Mouse (Mus musculus): ENCODE data around the gene Nudcd3.
"Not testable (repeated sequence)": the region's sequence is repeated elsewhere in the genome, so short reads cannot be mapped to it uniquely, and the experiment has no call there.

Gene Nudcd3

GRCm38 (mm10) chr11:6130578-6130977 is 69.6 kb downstream of the Nudcd3 start:
- peak in 1 of 2 experiments; percentile 72 for DNase-seq (ENCODE audit: inconsistent age in 2 of 2, low spot score in 1 of 2)

DNA sequence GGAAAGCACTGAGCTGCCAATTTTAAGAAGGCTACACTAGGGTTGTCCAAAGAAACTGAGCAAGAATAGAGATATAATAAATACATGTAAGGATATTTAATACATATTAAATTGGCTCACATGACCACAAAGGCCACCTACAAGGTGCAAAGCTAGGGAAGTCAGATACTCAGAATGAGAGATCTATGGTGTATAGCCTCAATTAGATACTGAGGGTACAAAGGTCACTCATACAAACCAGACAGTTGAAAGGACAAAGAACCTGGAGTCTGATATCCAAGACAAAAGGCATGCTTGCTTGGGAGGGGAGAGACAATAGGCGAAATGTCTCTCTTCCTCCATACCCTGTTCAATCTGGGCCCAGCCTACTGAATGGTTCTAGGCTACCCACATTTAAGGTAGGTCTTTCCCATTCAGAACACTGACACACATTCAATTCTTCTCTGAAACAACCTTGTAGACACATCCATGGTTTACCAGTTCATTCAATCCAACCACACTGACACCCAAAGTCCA is 76.6 kb downstream of the Nudcd3 start:
- DNase-seq (ENCODE audit: inconsistent age in 2 of 2, low spot score in 1 of 2), result no peak

- no peak for DNase-seq (ENCODE audit: inconsistent age in 2 of 2, low spot score in 1 of 2)
These were observed 77.6 kb downstream of the Nudcd3 start for GRCm38 (mm10) chr11:6122631-6123030.

- DNase-seq (ENCODE audit: inconsistent age in 2 of 2, low spot score in 1 of 2), result no peak
These were observed 79.6 kb downstream of the Nudcd3 start for GRCm38 (mm10) chr11:6120596-6120995.

DNA sequence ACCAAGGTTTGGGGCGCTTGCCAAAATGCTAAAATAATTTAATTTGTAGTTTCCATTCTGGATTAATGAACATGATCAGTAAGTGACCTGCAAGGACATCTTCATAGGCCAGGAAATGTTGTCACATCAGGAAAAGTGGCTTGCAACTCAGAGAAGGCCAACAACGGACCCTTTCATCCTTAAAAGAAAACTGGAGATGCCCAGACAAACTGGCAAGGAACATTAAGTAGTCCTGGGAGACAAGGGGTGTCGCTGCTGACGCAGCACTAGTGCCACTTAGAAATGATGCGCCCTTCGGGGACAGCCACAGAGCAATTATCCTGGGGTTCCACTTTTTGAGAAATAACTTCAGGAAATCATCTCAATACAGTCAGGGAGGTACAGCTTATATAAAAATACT is 80.2 kb downstream of the Nudcd3 start:
- DNase-seq (ENCODE audit: inconsistent age in 2 of 2, low spot score in 1 of 2), result no peak

GRCm38 (mm10) chr11:6119312-6119711 is 80.9 kb downstream of the Nudcd3 start:
- no peak for DNase-seq (ENCODE audit: inconsistent age in 2 of 2, low spot score in 1 of 2)

DNA sequence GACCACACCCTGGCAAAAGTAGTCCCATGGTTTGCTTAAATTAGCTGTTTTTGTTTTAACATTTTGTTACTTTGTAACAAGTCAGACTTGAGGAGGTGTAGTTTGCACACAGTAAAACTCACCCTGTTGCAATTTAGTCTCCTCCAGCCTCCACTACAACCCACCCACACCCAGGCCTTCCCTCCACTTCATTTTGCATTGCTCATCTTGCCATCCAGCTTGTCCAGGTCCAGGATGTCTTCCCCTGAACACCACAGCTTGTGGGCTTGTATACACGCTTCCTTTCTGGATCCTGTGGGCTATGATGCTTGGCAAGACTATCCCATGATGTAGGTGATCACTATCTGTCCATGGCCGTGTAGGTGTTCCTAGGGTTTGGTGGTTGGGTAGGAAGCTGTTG is 82.3 kb downstream of the Nudcd3 start:
- DNase-seq (ENCODE audit: inconsistent age in 2 of 2, low spot score in 1 of 2), result no peak

- no peak for DNase-seq (ENCODE audit: inconsistent age in 2 of 2, low spot score in 1 of 2)
These were observed 88.3 kb downstream of the Nudcd3 start for GRCm38 (mm10) chr11:6111734-6112484.

- DNase-seq (ENCODE audit: inconsistent age in 2 of 2, low spot score in 1 of 2), result no peak
These were observed 90.2 kb downstream of the Nudcd3 start for GRCm38 (mm10) chr11:6109990-6110389.

DNA sequence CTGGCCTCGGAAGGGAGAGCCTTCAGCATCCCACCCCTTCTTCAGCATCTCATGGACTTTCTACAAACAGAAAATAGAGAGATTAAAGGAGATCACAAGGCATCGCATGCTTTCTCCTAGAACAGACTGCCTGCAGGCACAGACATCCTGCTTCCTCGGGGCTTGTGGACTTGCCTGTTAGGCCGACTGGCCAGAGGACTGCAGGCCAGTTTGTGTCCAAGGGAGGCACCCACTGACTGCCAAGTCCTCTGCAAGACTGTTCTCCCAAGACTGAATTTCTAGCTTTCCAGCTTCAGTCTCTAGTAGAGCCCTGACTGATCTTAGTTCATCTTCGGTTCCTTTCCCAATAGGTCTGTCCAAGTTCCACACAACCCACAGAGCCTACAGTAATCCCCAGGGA is 91.9 kb downstream of the Nudcd3 start:
- DNase-seq (ENCODE audit: inconsistent age in 2 of 2, low spot score in 1 of 2), result no peak

DNA sequence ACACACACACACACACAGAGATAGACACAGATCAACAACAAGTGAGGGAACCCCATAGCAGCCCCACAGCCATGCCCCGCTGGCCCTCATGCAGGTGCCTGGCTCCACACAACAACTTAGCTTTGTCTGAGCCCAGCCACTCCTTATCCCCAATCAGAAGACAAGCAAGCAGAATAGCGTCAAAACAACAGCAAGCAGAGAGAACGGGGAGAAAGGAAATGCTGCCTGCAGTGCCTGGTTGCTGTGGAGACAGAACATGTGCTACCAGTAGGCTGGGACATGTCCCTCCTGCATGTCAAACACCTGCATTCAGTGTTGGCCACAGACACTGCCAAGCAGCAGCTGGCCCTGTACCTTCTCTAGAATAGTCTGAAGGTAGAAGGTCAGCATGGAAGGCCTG is 92.5 kb downstream of the Nudcd3 start:
- no peak for DNase-seq (ENCODE audit: inconsistent age in 2 of 2, low spot score in 1 of 2)

DNA sequence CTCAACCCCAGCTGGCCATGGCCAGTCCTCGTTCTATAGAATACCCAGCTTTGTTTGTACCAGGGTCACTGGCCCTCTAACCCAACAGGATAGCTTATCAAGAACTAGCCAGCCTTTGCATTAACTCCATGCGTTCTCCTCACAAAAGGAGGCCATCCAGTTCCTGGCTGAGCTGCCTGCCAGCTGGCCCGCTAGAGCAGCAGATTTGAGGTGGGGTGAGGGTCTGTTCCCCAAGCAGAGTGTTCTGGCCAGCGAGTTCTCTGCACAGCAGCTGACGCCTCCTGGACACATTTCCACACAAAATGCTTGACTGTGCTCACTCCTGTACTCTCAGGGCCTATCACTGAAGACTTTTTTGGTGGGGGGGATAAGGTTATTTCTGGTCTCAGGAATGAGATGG is 95.5 kb downstream of the Nudcd3 start:
- no peak for DNase-seq (ENCODE audit: inconsistent age in 2 of 2, low spot score in 1 of 2)

GRCm38 (mm10) chr11:6096637-6097036 is 103.6 kb downstream of the Nudcd3 start:
- not testable (repeated sequence) for DNase-seq (ENCODE audit: inconsistent age in 2 of 2, low spot score in 1 of 2)

DNA sequence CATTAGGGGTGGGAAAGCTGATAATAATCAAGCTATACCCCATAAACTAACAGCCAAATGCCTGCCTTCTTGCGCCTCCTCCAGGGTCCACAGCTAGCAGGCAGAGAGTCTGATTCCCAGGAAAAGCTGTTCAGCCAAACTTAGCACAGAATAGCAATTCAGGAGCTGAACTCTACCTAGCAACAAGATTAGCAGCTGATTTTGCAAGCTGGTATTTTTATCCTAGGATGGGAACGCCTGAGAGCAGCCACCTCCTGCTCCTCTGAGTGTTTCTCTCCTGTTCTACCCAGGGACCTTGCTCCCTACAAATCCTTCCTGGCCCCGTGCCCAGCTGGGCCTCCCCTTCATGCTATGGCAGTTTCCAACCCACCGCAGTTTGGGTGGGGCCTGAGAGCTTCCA is 113.2 kb downstream of the Nudcd3 start:
- DNase-seq (ENCODE audit: inconsistent age in 2 of 2, low spot score in 1 of 2), result no peak

- no peak for DNase-seq (ENCODE audit: inconsistent age in 2 of 2, low spot score in 1 of 2)
These were observed 121.5 kb downstream of the Nudcd3 start for GRCm38 (mm10) chr11:6078737-6079136.

GRCm38 (mm10) chr11:6075618-6076066 is 124.6 kb downstream of the Nudcd3 start:
- no peak for DNase-seq (ENCODE audit: inconsistent age in 2 of 2, low spot score in 1 of 2)

GRCm38 (mm10) chr11:6068181-6068957 is 131.8 kb downstream of the Nudcd3 start:
- DNase-seq (ENCODE audit: inconsistent age in 2 of 2, low spot score in 1 of 2), result no peak

GRCm38 (mm10) chr11:6067160-6067559 is 133.1 kb downstream of the Nudcd3 start:
- DNase-seq (ENCODE audit: inconsistent age in 2 of 2, low spot score in 1 of 2), result no peak

DNA sequence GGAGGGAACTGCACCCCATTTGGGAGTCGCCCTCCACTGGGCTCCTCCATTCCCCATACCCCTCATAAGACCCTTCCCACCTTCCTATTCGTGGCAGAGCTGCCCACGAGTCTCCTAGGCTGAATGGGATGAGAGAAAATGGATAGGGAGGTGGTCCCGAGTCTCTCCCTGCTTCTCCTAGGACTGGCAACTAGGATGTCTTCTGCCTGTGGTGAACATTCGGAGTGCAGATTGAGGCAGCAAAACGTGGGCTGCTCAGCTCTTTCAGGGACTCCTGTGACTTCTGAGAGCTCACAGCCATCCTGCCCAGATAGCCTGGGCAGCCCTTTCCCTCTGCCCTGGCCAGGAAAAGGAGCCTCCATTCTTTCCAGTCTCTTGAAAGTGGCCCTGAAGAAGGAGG is 134.0 kb downstream of the Nudcd3 start, which contains the start of gene Camk2b:
Gene Camk2b, minus strand, starts transcription at position 187 of the 400 bp plus-strand sequence.
- DNase-seq (ENCODE audit: inconsistent age in 2 of 2, low spot score in 1 of 2), result no peak

GRCm38 (mm10) chr11:6065551-6066121 is 134.6 kb downstream of the Nudcd3 start:
- no peak for DNase-seq (ENCODE audit: inconsistent age in 2 of 2, low spot score in 1 of 2)

GRCm38 (mm10) chr11:6065046-6065521 is 135.1 kb downstream of the Nudcd3 start:
- DNase-seq (ENCODE audit: inconsistent age in 2 of 2, low spot score in 1 of 2), result peak in 1 of 2 experiments; percentile 42
